Mouse (Mus musculus): Measurements from ENCODE around the gene S100a3.

GRCm38 (mm10) chr3:90589390-90589789 is 29.0 kb downstream of the S100a3 start:
- TF ChIP-seq POLR2A (IDR thresholded peaks at IDR 0.05; ENCODE audit: extremely low read depth, insufficient read depth, low read length): no peak
- TF ChIP-seq CTCF (IDR thresholded peaks at IDR 0.05; ENCODE audit: extremely low read depth, insufficient read depth, low read length): no peak

Measured in cortical plate, adult 2 months (tissue).